Mouse (Mus musculus): Measurements from ENCODE around the gene Acd.

Acd gene

GRCm38 (mm10) chr8:105689256-105689982, 11.5 kb downstream of the Acd start:
- H3K4me3 ChIP-seq (replicated peaks; ENCODE audit: low read length) = peak overlapping the region; percentile 43
- H3K36me3 ChIP-seq (ENCODE audit: insufficient read depth, low read length) = peaks cover 12% of the 10 kb centered on the region
- TF ChIP-seq CTCF (conservative IDR thresholded peaks at IDR 0.05; ENCODE audit: low read length) (no peak), POU5F1 (IDR thresholded peaks at IDR 0.05; ENCODE audit: borderline replicate concordance, low read length) (no peak), NANOG (IDR thresholded peaks at IDR 0.05; ENCODE audit: borderline replicate concordance, low read length) (no peak)
- H3K27me3 ChIP-seq (ENCODE audit: insufficient read depth, low read length) = peaks cover 58% of the 10 kb centered on the region
- peaks cover 73% of the 10 kb centered on the region for H3K4me1 ChIP-seq (replicated peaks; ENCODE audit: low read depth, low read length)
- H3K9me3 ChIP-seq (ENCODE audit: low read length) = peaks cover 7% of the 10 kb centered on the region; the same call in 1 of the 2 replicates

- Histone ChIP-seq H3K9me3 (ENCODE audit: low read length) (peaks cover 7% of the 10 kb centered on the region; the same call in 1 of the 2 replicates), H3K36me3 (ENCODE audit: insufficient read depth, low read length) (peaks cover 23% of the 10 kb centered on the region), H3K27me3 (ENCODE audit: insufficient read depth, low read length) (peaks cover 50% of the 10 kb centered on the region), H3K4me1 (replicated peaks; ENCODE audit: low read depth, low read length) (peaks cover 67% of the 10 kb centered on the region), H3K4me3 (replicated peaks; ENCODE audit: low read length) (peak overlapping the region; percentile 55)
- TF ChIP-seq NANOG (IDR thresholded peaks at IDR 0.05; ENCODE audit: borderline replicate concordance, low read length) = no peak
- TF ChIP-seq CTCF (conservative IDR thresholded peaks at IDR 0.05; ENCODE audit: low read length) = no peak
- no peak for TF ChIP-seq POU5F1 (IDR thresholded peaks at IDR 0.05; ENCODE audit: borderline replicate concordance, low read length)
Measured at GRCm38 (mm10) chr8:105688242-105688752, 12.6 kb downstream of the Acd start.

- Histone ChIP-seq H3K9me3 (ENCODE audit: low read length) (no peaks in the 10 kb centered on the region), H3K4me1 (replicated peaks; ENCODE audit: low read depth, low read length) (peaks cover 66% of the 10 kb centered on the region), H3K27me3 (ENCODE audit: insufficient read depth, low read length) (peaks cover 42% of the 10 kb centered on the region), H3K4me3 (replicated peaks; ENCODE audit: low read length) (peak overlapping the region; percentile 55), H3K36me3 (ENCODE audit: insufficient read depth, low read length) (peaks cover 24% of the 10 kb centered on the region)
- TF ChIP-seq POU5F1 (IDR thresholded peaks at IDR 0.05; ENCODE audit: borderline replicate concordance, low read length) (no peak), NANOG (IDR thresholded peaks at IDR 0.05; ENCODE audit: borderline replicate concordance, low read length) (no peak), CTCF (conservative IDR thresholded peaks at IDR 0.05; ENCODE audit: low read length) (no peak)
Measured at GRCm38 (mm10) chr8:105687512-105687911, 13.4 kb downstream of the Acd start.

- Histone ChIP-seq H3K36me3 (ENCODE audit: insufficient read depth, low read length) (peaks cover 30% of the 10 kb centered on the region), H3K9me3 (ENCODE audit: low read length) (no peaks in the 10 kb centered on the region), H3K4me3 (replicated peaks; ENCODE audit: low read length) (peak overlapping the region; percentile 74), H3K4me1 (replicated peaks; ENCODE audit: low read depth, low read length) (peaks cover 66% of the 10 kb centered on the region), H3K27me3 (ENCODE audit: insufficient read depth, low read length) (peaks cover 37% of the 10 kb centered on the region)
- no peak for TF ChIP-seq NANOG (IDR thresholded peaks at IDR 0.05; ENCODE audit: borderline replicate concordance, low read length)
- TF ChIP-seq CTCF (conservative IDR thresholded peaks at IDR 0.05; ENCODE audit: low read length) = no peak
- TF ChIP-seq POU5F1 (IDR thresholded peaks at IDR 0.05; ENCODE audit: borderline replicate concordance, low read length) = no peak
Measured at GRCm38 (mm10) chr8:105686551-105686950, 14.4 kb downstream of the Acd start.

- TF ChIP-seq CTCF (conservative IDR thresholded peaks at IDR 0.05; ENCODE audit: low read length) (peak; percentile 97), NANOG (IDR thresholded peaks at IDR 0.05; ENCODE audit: borderline replicate concordance, low read length) (no peak)
- Histone ChIP-seq H3K36me3 (ENCODE audit: insufficient read depth, low read length) (peaks cover 37% of the 10 kb centered on the region), H3K27me3 (ENCODE audit: insufficient read depth, low read length) (peaks cover 32% of the 10 kb centered on the region), H3K4me3 (replicated peaks; ENCODE audit: low read length) (peak within 1 kb of the TSS; percentile 74), H3K4me1 (replicated peaks; ENCODE audit: low read depth, low read length) (peaks cover 61% of the 10 kb centered on the region), H3K9me3 (ENCODE audit: low read length) (no peaks in the 10 kb centered on the region)
Measured at GRCm38 (mm10) chr8:105685796-105686308, 15.1 kb downstream of the Acd start, which contains the start of gene Carmil2. Gene Carmil2, plus strand, starts transcription at chr8:105686274.

GRCm38 (mm10) chr8:105685325-105685724, 15.6 kb downstream of the Acd start:
- Histone ChIP-seq H3K4me3 (replicated peaks; ENCODE audit: low read length) (peak overlapping the region; percentile 74; the same call in 1 of the 2 replicates), H3K9me3 (ENCODE audit: low read length) (no peaks in the 10 kb centered on the region), H3K27me3 (ENCODE audit: insufficient read depth, low read length) (peaks cover 27% of the 10 kb centered on the region), H3K36me3 (ENCODE audit: insufficient read depth, low read length) (peaks cover 42% of the 10 kb centered on the region), H3K4me1 (replicated peaks; ENCODE audit: low read depth, low read length) (peaks cover 55% of the 10 kb centered on the region)
- no peak for TF ChIP-seq CTCF (conservative IDR thresholded peaks at IDR 0.05; ENCODE audit: low read length)
- no peak for TF ChIP-seq NANOG (IDR thresholded peaks at IDR 0.05; ENCODE audit: borderline replicate concordance, low read length)
- no peak for TF ChIP-seq POU5F1 (IDR thresholded peaks at IDR 0.05; ENCODE audit: borderline replicate concordance, low read length)

GRCm38 (mm10) chr8:105677891-105678290, 23.0 kb downstream of the Acd start:
- Histone ChIP-seq H3K9me3 (ENCODE audit: low read length) (no peaks in the 10 kb centered on the region), H3K36me3 (ENCODE audit: insufficient read depth, low read length) (peaks cover 96% of the 10 kb centered on the region), H3K4me1 (replicated peaks; ENCODE audit: low read depth, low read length) (peaks cover 13% of the 10 kb centered on the region), H3K27me3 (ENCODE audit: insufficient read depth, low read length) (no peaks in the 10 kb centered on the region), H3K4me3 (replicated peaks; ENCODE audit: low read length) (no peak overlapping the region)
- TF ChIP-seq POU5F1 (IDR thresholded peaks at IDR 0.05; ENCODE audit: borderline replicate concordance, low read length) (no peak), CTCF (conservative IDR thresholded peaks at IDR 0.05; ENCODE audit: low read length) (0 out of 2 replicates have a peak, but pooled peaks have one; percentile 3)

- Histone ChIP-seq H3K9me3 (ENCODE audit: low read length) (no peaks in the 10 kb centered on the region), H3K4me3 (replicated peaks; ENCODE audit: low read length) (no peak overlapping the region), H3K27me3 (ENCODE audit: insufficient read depth, low read length) (no peaks in the 10 kb centered on the region), H3K4me1 (replicated peaks; ENCODE audit: low read depth, low read length) (peaks cover 2% of the 10 kb centered on the region; the same call in 1 of the 2 replicates), H3K36me3 (ENCODE audit: insufficient read depth, low read length) (peaks cover 64% of the 10 kb centered on the region)
- TF ChIP-seq CTCF (conservative IDR thresholded peaks at IDR 0.05; ENCODE audit: low read length) = peak; percentile 72
- no peak for TF ChIP-seq NANOG (IDR thresholded peaks at IDR 0.05; ENCODE audit: borderline replicate concordance, low read length)
- TF ChIP-seq POU5F1 (IDR thresholded peaks at IDR 0.05; ENCODE audit: borderline replicate concordance, low read length) = no peak
Measured at GRCm38 (mm10) chr8:105661167-105661566, 39.7 kb downstream of the Acd start.
